Mouse (Mus musculus): ENCODE measurements at regions not wholly inside any gene's neighbourhood (a gene's known extent, or its start where the extent isn't known, plus 50 kb on each side); places are given as distances from the start of the nearest gene placed in this dataset.

- in situ Hi-C loops (cut with MboI; ENCODE audit: low sequenced_read_pairs in 2 of 2, unreplicated experiment in 2 of 2), result no loop called here
- H3K9me3 ChIP-seq (ENCODE audit: control insufficient read depth, insufficient read depth, low read depth, low read length), result no peaks in the 10 kb centered on the region
- no peak overlapping the region for H3K4me3 ChIP-seq (ENCODE audit: insufficient read depth in 1 of 2, low read depth in 1 of 2, low read length in 2 of 2, poor library complexity in 1 of 2, severe bottlenecking in 1 of 2)
- TF ChIP-seq ZNF384 (IDR thresholded peaks at IDR 0.05; ENCODE audit: low read depth, low read length), result no peak
- TF ChIP-seq MAFK (IDR thresholded peaks at IDR 0.05; ENCODE audit: insufficient read depth, low read depth, low read length), result no peak
- TF ChIP-seq CHD2 (IDR thresholded peaks at IDR 0.05; ENCODE audit: low read depth, low read length), result no peak
- no peak overlapping the region for H3K9ac ChIP-seq (ENCODE audit: insufficient read depth, low read depth, low read length, poor library complexity, severe bottlenecking)
- DNase-seq (ENCODE audit: low read depth, low spot score), result no peak
- peaks cover 0 to 3% of the 10 kb centered on the region in 2 experiments; a peak in 1 of 4 replicates for H3K4me1 ChIP-seq (ENCODE audit: control insufficient read depth in 2 of 2, insufficient read depth in 2 of 2, low read length in 2 of 2, poor library complexity in 1 of 2)
- H3K27ac ChIP-seq (ENCODE audit: insufficient read depth, low read depth, low read length, poor library complexity, severe bottlenecking), result no peak overlapping the region
- H3K36me3 ChIP-seq (ENCODE audit: control insufficient read depth, insufficient read depth, low read length, poor library complexity, severe bottlenecking), result no peaks in the 10 kb centered on the region
These were observed 175.2 kb downstream of the Gnat3 start for GRCm38 (mm10) chr5:18137450-18138061.

GRCm38 (mm10) chr5:18152241-18152640, 189.9 kb downstream of the Gnat3 start:
- Histone ChIP-seq H3K4me1 (ENCODE audit: control insufficient read depth in 2 of 2, insufficient read depth in 2 of 2, low read length in 2 of 2, poor library complexity in 1 of 2) (no peaks in the 10 kb centered on the region), H3K9ac (ENCODE audit: insufficient read depth, low read depth, low read length, poor library complexity, severe bottlenecking) (no peak overlapping the region), H3K27ac (ENCODE audit: insufficient read depth, low read depth, low read length, poor library complexity, severe bottlenecking) (no peak overlapping the region), H3K9me3 (ENCODE audit: control insufficient read depth, insufficient read depth, low read depth, low read length) (no peaks in the 10 kb centered on the region), H3K36me3 (ENCODE audit: control insufficient read depth, insufficient read depth, low read length, poor library complexity, severe bottlenecking) (no peaks in the 10 kb centered on the region), H3K4me3 (ENCODE audit: insufficient read depth in 1 of 2, low read depth in 1 of 2, low read length in 2 of 2, poor library complexity in 1 of 2, severe bottlenecking in 1 of 2) (no peak overlapping the region)
- no peak for DNase-seq (ENCODE audit: low read depth, low spot score)
- in situ Hi-C loops (cut with MboI; ENCODE audit: low sequenced_read_pairs in 2 of 2, unreplicated experiment in 2 of 2), result no loop called here
- TF ChIP-seq ZNF384 (IDR thresholded peaks at IDR 0.05; ENCODE audit: low read depth, low read length), result no peak
- no peak for TF ChIP-seq MAFK (IDR thresholded peaks at IDR 0.05; ENCODE audit: insufficient read depth, low read depth, low read length)
- TF ChIP-seq ZC3H11A (IDR thresholded peaks at IDR 0.05; ENCODE audit: borderline replicate concordance, low read depth, low read length), result no peak
- no peak for TF ChIP-seq HCFC1 (IDR thresholded peaks at IDR 0.05; ENCODE audit: borderline replicate concordance, insufficient read depth, low read length)
- no peak for TF ChIP-seq CHD2 (IDR thresholded peaks at IDR 0.05; ENCODE audit: low read depth, low read length)

GRCm38 (mm10) chr5:18153703-18154102, 191.4 kb downstream of the Gnat3 start:
- H3K27ac ChIP-seq (ENCODE audit: insufficient read depth, low read depth, low read length, poor library complexity, severe bottlenecking), result no peak overlapping the region

GRCm38 (mm10) chr5:18163515-18163914, 196.6 kb downstream of the Gnai1 start:
- Histone ChIP-seq H3K4me3 (ENCODE audit: insufficient read depth in 1 of 2, low read depth in 1 of 2, low read length in 2 of 2, poor library complexity in 1 of 2, severe bottlenecking in 1 of 2) (no peak overlapping the region), H3K9me3 (ENCODE audit: control insufficient read depth, insufficient read depth, low read depth, low read length) (no peaks in the 10 kb centered on the region), H3K36me3 (ENCODE audit: control insufficient read depth, insufficient read depth, low read length, poor library complexity, severe bottlenecking) (no peaks in the 10 kb centered on the region), H3K27ac (ENCODE audit: insufficient read depth, low read depth, low read length, poor library complexity, severe bottlenecking) (no peak overlapping the region), H3K9ac (ENCODE audit: insufficient read depth, low read depth, low read length, poor library complexity, severe bottlenecking) (no peak overlapping the region), H3K4me1 (ENCODE audit: control insufficient read depth in 2 of 2, insufficient read depth in 2 of 2, low read length in 2 of 2, poor library complexity in 1 of 2) (no peaks in the 10 kb centered on the region)
- in situ Hi-C loops (cut with MboI; ENCODE audit: low sequenced_read_pairs in 2 of 2, unreplicated experiment in 2 of 2), result no loop called here
- no peak for DNase-seq (ENCODE audit: low read depth, low spot score)
- TF ChIP-seq MAFK (IDR thresholded peaks at IDR 0.05; ENCODE audit: insufficient read depth, low read depth, low read length) (no peak), HCFC1 (IDR thresholded peaks at IDR 0.05; ENCODE audit: borderline replicate concordance, insufficient read depth, low read length) (no peak), ZNF384 (IDR thresholded peaks at IDR 0.05; ENCODE audit: low read depth, low read length) (no peak), ZC3H11A (IDR thresholded peaks at IDR 0.05; ENCODE audit: borderline replicate concordance, low read depth, low read length) (no peak), CHD2 (IDR thresholded peaks at IDR 0.05; ENCODE audit: low read depth, low read length) (no peak)

More at GRCm38 (mm10) chr5:18153703-18154102, 191.4 kb downstream of the Gnat3 start:
- no peak overlapping the region for H3K4me3 ChIP-seq (ENCODE audit: insufficient read depth in 1 of 2, low read depth in 1 of 2, low read length in 2 of 2, poor library complexity in 1 of 2, severe bottlenecking in 1 of 2)
- no peaks in the 10 kb centered on the region for H3K4me1 ChIP-seq (ENCODE audit: control insufficient read depth in 2 of 2, insufficient read depth in 2 of 2, low read length in 2 of 2, poor library complexity in 1 of 2)
- DNase-seq (ENCODE audit: low read depth, low spot score), result no peak
- in situ Hi-C loops (cut with MboI; ENCODE audit: low sequenced_read_pairs in 2 of 2, unreplicated experiment in 2 of 2), result no loop called here
- H3K36me3 ChIP-seq (ENCODE audit: control insufficient read depth, insufficient read depth, low read length, poor library complexity, severe bottlenecking), result no peaks in the 10 kb centered on the region
- no peak overlapping the region for H3K9ac ChIP-seq (ENCODE audit: insufficient read depth, low read depth, low read length, poor library complexity, severe bottlenecking)
- H3K9me3 ChIP-seq (ENCODE audit: control insufficient read depth, insufficient read depth, low read depth, low read length), result no peaks in the 10 kb centered on the region
- TF ChIP-seq HCFC1 (IDR thresholded peaks at IDR 0.05; ENCODE audit: borderline replicate concordance, insufficient read depth, low read length) (no peak), MAFK (IDR thresholded peaks at IDR 0.05; ENCODE audit: insufficient read depth, low read depth, low read length) (no peak), ZNF384 (IDR thresholded peaks at IDR 0.05; ENCODE audit: low read depth, low read length) (no peak), ZC3H11A (IDR thresholded peaks at IDR 0.05; ENCODE audit: borderline replicate concordance, low read depth, low read length) (no peak), CHD2 (IDR thresholded peaks at IDR 0.05; ENCODE audit: low read depth, low read length) (no peak)

- DNase-seq (ENCODE audit: low read depth, low spot score), result no peak
- Histone ChIP-seq H3K36me3 (ENCODE audit: control insufficient read depth, insufficient read depth, low read length, poor library complexity, severe bottlenecking) (no peaks in the 10 kb centered on the region), H3K9ac (ENCODE audit: insufficient read depth, low read depth, low read length, poor library complexity, severe bottlenecking) (no peak overlapping the region), H3K4me1 (ENCODE audit: control insufficient read depth in 2 of 2, insufficient read depth in 2 of 2, low read length in 2 of 2, poor library complexity in 1 of 2) (no peaks in the 10 kb centered on the region), H3K4me3 (ENCODE audit: insufficient read depth in 1 of 2, low read depth in 1 of 2, low read length in 2 of 2, poor library complexity in 1 of 2, severe bottlenecking in 1 of 2) (no peak overlapping the region), H3K9me3 (ENCODE audit: control insufficient read depth, insufficient read depth, low read depth, low read length) (no peaks in the 10 kb centered on the region), H3K27ac (ENCODE audit: insufficient read depth, low read depth, low read length, poor library complexity, severe bottlenecking) (no peak overlapping the region)
- in situ Hi-C loops (cut with MboI; ENCODE audit: low sequenced_read_pairs in 2 of 2, unreplicated experiment in 2 of 2), result no loop called here
- TF ChIP-seq CHD2 (IDR thresholded peaks at IDR 0.05; ENCODE audit: low read depth, low read length) (no peak), HCFC1 (IDR thresholded peaks at IDR 0.05; ENCODE audit: borderline replicate concordance, insufficient read depth, low read length) (no peak), ZNF384 (IDR thresholded peaks at IDR 0.05; ENCODE audit: low read depth, low read length) (no peak), MAFK (IDR thresholded peaks at IDR 0.05; ENCODE audit: insufficient read depth, low read depth, low read length) (no peak), ZC3H11A (IDR thresholded peaks at IDR 0.05; ENCODE audit: borderline replicate concordance, low read depth, low read length) (no peak)
These were observed 182.3 kb downstream of the Gnai1 start for GRCm38 (mm10) chr5:18177810-18178209.
